Mouse (Mus musculus): ENCODE measurements around the gene Galnt17. TPM values are rescaled to one million over a fixed set of nuclear protein-coding genes. Genes with fewer than 3 reads are reported as not detected.

The Galnt17 gene
- total RNA-seq, 2 experiments from 2014 or later, result 3.4 to 4.9 TPM

DNA sequence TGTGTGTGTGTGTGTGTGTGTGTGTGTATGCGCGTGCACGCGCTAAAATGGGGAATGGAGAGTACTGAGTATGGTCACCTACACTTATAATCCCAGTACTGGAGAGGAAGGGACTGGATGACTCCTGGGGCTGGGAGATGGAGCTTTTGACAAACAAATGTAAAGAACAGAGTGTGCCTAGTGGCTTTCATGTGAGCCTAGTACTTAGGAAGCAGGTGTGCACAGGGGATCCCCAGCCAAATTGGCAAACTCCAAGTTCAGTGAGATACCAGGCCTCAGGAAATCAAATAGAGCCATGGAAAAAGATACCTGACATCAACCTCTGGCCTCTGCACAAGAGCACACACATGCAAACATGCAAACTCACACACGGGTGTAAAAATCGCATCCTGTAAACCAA lies 61.7 kb downstream of the Galnt17 start:
- DNase-seq (ENCODE audit: low spot score in 2 of 2), result no peak

DNA sequence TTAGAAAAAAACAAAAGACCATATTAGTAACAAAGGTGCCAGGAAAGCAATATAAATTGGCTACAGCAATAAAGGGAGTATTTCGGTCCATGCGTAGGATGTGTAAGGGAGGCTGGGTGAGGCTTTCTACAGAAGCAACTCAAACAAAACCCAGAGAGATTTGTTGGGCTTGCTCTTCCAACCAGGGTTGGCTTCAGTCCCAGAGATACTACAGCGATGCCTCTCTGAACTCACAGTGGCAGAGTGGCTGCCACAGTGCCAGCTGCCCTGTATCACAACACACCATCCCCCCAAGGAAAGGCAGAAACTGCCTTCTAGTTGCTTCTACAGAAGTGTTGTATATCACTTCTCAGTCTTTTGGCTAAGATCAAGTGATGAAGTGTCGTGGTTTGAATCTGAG lies 66.6 kb downstream of the Galnt17 start:
- DNase-seq (ENCODE audit: low spot score in 2 of 2), result no peak

DNA sequence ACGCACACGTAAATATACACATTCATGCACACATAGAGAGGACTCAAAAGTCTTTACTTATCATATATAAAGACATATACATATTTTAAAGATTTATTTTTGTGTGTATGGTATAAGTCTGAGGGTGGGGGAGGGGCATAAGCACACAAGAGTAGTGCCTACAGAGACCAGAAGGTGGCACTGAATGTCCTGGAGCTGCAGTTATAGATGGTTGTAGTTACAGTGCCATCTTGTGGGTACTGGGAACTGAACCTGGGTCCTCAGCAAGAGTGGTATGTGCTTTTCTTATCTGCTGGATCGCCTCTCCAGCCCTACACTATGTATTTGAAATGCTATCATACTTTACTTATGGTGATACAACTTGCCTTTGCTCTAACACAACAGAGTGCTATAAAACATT lies 68.5 kb downstream of the Galnt17 start:
- no peak for DNase-seq (ENCODE audit: low spot score in 2 of 2)

GRCm38 (mm10) chr5:131236906-131237305 lies 71.4 kb downstream of the Galnt17 start:
- peak; percentile 25 to 41 for DNase-seq (ENCODE audit: low spot score in 2 of 2)

GRCm38 (mm10) chr5:131233828-131234227 lies 74.5 kb downstream of the Galnt17 start:
- no peak for DNase-seq (ENCODE audit: low spot score in 2 of 2)

DNA sequence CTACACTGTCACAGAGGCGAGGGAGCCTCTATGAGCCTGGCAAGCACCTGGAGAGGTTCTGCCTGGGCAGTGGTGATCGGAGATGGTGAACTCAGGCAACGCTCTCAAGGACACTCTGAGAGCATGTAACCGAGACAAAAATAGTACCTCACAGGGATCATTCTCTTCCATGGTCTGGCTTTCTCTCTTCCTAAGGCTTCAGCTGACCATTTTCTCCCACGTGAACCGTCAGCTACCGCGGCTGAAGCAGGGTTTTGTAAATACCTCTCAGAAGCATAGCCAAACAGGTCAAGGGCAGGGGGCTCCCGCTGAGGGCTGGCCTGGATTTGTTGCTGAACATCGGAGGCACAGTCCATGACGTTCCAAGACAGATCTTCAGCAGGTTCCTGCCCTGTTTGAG lies 77.2 kb downstream of the Galnt17 start:
- DNase-seq (ENCODE audit: low spot score in 2 of 2), result no peak

DNA sequence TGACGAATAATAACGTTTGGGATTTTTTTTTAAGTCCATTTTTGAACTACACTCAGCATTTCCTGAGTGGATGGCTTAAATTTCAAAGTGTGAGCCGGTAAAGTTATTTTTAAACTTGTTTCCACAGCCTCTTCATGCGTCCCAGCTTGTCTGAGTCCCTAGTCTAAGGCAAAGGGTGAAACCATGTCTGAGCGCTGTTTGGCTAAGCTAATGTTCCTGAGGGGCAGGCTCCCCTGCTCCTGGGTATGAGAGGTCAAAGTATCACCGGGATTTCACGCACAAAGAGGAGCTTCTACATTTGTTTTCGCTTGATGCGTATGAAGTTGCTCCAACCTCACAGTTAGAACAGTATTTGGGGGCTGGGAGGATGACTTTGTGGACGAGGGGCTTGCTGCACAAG lies 78.6 kb downstream of the Galnt17 start:
- no peak for DNase-seq (ENCODE audit: low spot score in 2 of 2)

- DNase-seq (ENCODE audit: low spot score in 2 of 2), result no peak
These were observed 84.9 kb downstream of the Galnt17 start for GRCm38 (mm10) chr5:131223416-131223815.

- no peak for DNase-seq (ENCODE audit: low spot score in 2 of 2)
These were observed 85.6 kb downstream of the Galnt17 start for GRCm38 (mm10) chr5:131222498-131223244.

GRCm38 (mm10) chr5:131218221-131218620 lies 90.1 kb downstream of the Galnt17 start:
- DNase-seq (ENCODE audit: low spot score in 2 of 2), result no peak

GRCm38 (mm10) chr5:131211618-131212017 lies 96.7 kb downstream of the Galnt17 start:
- no peak for DNase-seq (ENCODE audit: low spot score in 2 of 2)

DNA sequence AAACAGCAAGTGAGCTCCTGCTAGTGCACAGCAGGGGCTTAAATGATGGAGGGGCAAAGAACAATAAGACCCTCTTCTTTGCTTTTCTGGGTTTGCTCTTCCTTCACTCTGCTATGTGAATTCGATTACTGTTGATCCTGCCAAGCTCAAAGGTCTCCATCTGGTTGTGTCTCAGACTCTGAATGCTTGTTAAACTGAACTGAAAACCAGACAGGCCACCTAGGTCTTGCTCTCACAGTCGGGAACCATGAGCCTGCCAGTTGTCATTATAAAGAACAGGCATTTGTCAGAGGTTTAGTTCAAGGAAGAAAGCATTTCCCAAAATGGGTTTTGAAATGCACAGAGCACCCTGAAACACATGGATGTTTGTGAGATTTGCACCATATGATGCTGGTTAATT lies 107.2 kb downstream of the Galnt17 start:
- DNase-seq (ENCODE audit: low spot score in 2 of 2), result no peak

DNA sequence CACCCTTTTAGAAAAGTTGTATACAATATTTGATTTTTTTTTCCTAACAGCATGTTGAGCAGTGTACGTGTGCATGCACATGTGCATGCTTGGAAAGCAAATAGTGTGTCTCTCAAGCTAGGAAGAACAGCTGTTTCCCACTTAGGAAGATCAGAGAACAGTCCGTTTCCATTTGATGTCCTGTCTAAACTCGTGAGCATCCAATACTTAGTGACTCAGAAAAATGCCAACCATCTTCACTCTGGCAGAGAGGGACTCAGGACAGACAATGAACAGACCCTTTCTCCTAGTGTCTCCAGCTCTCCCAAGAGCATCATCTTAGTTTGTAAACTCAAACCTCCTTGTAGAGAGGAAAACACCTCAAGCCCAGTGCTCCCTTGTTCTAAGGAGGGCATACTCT lies 116.0 kb downstream of the Galnt17 start:
- DNase-seq (ENCODE audit: low spot score in 2 of 2), result no peak

- DNase-seq (ENCODE audit: low spot score in 2 of 2), result no peak
These were observed 123.7 kb downstream of the Galnt17 start for GRCm38 (mm10) chr5:131184566-131184965.

GRCm38 (mm10) chr5:131181231-131181630 lies 127.1 kb downstream of the Galnt17 start:
- DNase-seq (ENCODE audit: low spot score in 2 of 2), result no peak

DNA sequence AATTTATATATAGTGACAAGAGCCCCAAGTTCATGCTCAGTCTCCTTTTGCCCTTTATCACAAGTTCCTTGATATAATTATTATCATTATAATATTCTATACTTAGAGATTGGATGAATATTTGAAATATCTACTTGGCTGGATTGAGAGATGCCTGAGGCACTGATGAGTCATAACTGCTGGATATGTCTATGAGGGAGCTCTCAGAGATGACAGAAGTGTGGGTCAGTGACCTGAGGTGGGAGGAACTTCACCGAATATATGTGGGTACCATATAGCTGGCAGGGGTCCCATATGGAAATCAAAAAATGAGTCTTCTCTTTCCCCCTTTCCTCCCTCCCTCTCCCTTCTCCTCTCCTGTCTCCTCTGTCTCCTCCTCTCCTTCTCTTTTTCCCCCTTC lies 127.5 kb downstream of the Galnt17 start:
- DNase-seq (ENCODE audit: low spot score in 2 of 2), result no peak

GRCm38 (mm10) chr5:131177851-131178250 lies 130.4 kb downstream of the Galnt17 start:
- no peak for DNase-seq (ENCODE audit: low spot score in 2 of 2)

DNA sequence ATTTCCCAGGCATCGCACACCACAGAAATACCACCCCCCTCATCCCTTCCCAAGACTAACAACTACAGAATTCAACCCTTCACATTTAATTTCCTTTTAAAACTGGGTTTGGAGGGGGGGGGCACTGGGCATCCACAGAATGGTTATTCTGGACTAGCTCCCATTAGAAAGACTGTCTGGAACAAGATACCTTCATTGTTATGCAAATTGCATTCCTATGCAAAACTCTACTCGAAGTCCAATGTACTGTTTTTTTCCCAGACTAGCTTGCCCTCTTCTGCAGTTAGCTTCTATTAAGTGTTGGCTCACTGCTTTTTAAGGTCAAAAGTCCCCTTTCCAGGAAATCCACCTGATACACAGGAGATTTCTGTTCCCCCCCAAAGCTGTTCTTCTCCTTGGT lies 131.1 kb downstream of the Galnt17 start:
- no peak for DNase-seq (ENCODE audit: low spot score in 2 of 2)

- peak in 1 of 2 experiments; percentile 4 for DNase-seq (ENCODE audit: low spot score in 2 of 2)
These were observed 139.1 kb downstream of the Galnt17 start for GRCm38 (mm10) chr5:131169186-131169585.

DNA sequence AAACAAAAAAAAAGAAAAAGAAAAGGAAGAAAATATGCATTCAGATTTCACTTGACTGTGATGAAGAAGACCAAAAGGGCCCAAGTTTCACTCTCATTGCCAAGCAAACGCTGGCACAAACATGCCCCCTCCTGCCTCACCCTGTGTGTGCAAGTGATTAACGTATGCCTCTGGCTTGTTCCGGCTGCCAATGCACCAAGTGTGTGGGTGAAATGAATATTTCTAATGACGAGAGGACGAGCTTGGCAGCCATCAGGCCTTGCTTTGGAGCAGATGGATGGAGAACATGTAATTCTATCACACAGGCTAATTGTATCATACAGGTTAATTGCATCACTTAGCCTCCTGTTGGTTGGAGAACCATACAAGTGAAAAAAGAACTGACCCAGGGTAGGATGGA lies 140.9 kb downstream of the Galnt17 start:
- no peak for DNase-seq (ENCODE audit: low spot score in 2 of 2)

DNA sequence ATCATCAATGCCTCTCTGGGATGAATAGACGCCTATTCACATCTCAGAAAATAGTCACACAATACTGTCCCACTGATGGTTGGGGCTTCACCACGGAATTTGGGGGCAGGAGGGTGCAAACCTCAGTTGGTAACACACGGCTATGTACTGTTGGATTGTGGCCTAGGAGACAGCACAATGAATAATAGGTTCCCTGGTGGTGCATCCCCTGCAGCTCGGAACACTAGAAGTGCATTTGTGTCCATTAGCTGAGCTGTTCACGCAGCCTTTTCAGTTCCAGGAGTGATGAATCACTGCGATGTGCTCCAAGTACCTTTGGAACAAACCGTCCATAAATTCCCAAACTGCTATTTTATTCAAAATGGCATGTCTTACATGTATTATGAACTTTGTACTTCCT lies 142.6 kb downstream of the Galnt17 start:
- DNase-seq (ENCODE audit: low spot score in 2 of 2), result no peak

DNA sequence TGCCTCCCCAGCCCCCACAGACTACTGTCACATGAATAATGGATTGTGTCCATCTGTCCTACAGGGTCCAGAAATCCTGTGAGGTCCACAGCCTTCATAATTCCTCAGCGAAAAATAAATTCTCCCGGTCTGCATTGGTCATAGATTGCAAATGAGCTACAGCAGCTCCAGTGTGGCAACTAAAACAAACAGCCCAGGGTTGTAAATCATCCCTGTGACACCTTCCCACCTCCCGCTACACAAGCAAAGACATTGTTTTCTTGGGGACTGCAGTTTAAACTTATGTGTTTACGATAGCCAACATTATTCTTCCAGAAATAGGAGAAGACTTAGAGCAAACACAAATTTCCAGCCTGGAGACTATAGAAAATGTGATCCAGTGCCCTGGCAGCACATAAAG lies 150.4 kb downstream of the Galnt17 start:
- no peak for DNase-seq (ENCODE audit: low spot score in 2 of 2)

DNA sequence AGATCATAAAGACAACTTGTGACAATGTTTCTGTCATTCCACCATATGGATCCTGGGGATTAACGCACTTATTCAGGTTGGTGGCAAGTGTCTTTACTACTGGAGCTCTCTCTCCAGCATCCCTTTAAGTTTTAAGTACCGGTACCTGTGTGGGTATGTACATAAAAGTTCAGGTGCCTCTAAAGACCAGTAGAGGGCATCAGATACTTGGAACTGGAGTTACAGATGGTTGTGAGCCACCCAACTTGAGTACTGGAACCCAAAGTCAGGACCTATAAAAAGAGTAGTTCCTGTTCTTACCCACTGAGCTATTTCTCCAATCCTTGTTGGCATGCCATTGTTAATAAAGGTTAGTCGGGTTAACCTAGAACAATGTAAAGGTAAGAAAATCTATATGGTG lies 152.0 kb downstream of the Galnt17 start:
- DNase-seq (ENCODE audit: low spot score in 2 of 2), result no peak
